Mouse (Mus musculus): ENCODE results near the gene Ralgds. TPM values are rescaled to one million over a fixed set of nuclear protein-coding genes. Genes with fewer than 3 reads are reported as not detected.

The Ralgds gene
- total RNA-seq, 4 experiments from 2014 or later = 105 to 142 (median 118) TPM

GRCm38 (mm10) chr2:28504676-28505075, 8.2 kb upstream of the Ralgds start:
- DNase-seq (ENCODE audit: low spot score in 2 of 2) = no peak

- DNase-seq (ENCODE audit: low spot score in 2 of 2) = no peak
Measured at GRCm38 (mm10) chr2:28505795-28506194, 7.1 kb upstream of the Ralgds start, which contains the start of gene Gm10134. Gene Gm10134 (plus strand): TSS chr2:28506095.

GRCm38 (mm10) chr2:28506291-28506690, 6.6 kb upstream of the Ralgds start:
- DNase-seq (ENCODE audit: low spot score in 2 of 2) = no peak

GRCm38 (mm10) chr2:28511600-28511999, 1.3 kb upstream of the Ralgds start:
- DNase-seq (ENCODE audit: low spot score in 2 of 2) = peak; percentile 1 to 3

GRCm38 (mm10) chr2:28513431-28514370, 776 bp downstream of the Ralgds start:
- peak in 1 of 2 experiments; percentile 17 for DNase-seq (ENCODE audit: low spot score in 2 of 2)

- DNase-seq (ENCODE audit: low spot score in 2 of 2) = peak; percentile 81 to 90
Measured at GRCm38 (mm10) chr2:28514489-28514888, 1.6 kb downstream of the Ralgds start.

GRCm38 (mm10) chr2:28517206-28517909, 4.4 kb downstream of the Ralgds start:
- DNase-seq (ENCODE audit: low spot score in 2 of 2) = no peak

GRCm38 (mm10) chr2:28518231-28518630, 5.3 kb downstream of the Ralgds start:
- DNase-seq (ENCODE audit: low spot score in 2 of 2) = no peak

GRCm38 (mm10) chr2:28520581-28520980, 7.7 kb downstream of the Ralgds start:
- no peak for DNase-seq (ENCODE audit: low spot score in 2 of 2)

- peak; percentile 79 to 82 for DNase-seq (ENCODE audit: low spot score in 2 of 2)
Measured at GRCm38 (mm10) chr2:28521571-28522151, 8.7 kb downstream of the Ralgds start.

- DNase-seq (ENCODE audit: low spot score in 2 of 2) = no peak
Measured at GRCm38 (mm10) chr2:28522166-28522565, 9.2 kb downstream of the Ralgds start.

- peak; percentile 90 to 91 for DNase-seq (ENCODE audit: low spot score in 2 of 2)
Measured at GRCm38 (mm10) chr2:28523643-28524117, 10.8 kb downstream of the Ralgds start.

GRCm38 (mm10) chr2:28524406-28524805, 11.5 kb downstream of the Ralgds start:
- no peak for DNase-seq (ENCODE audit: low spot score in 2 of 2)

- peak in 1 of 2 experiments; percentile 81 for DNase-seq (ENCODE audit: low spot score in 2 of 2)
Measured at GRCm38 (mm10) chr2:28525219-28525942, 12.5 kb downstream of the Ralgds start.

GRCm38 (mm10) chr2:28525943-28526876, 13.3 kb downstream of the Ralgds start:
- no peak for DNase-seq (ENCODE audit: low spot score in 2 of 2)

GRCm38 (mm10) chr2:28527436-28528353, 14.8 kb downstream of the Ralgds start:
- DNase-seq (ENCODE audit: low spot score in 2 of 2) = no peak

- no peak for DNase-seq (ENCODE audit: low spot score in 2 of 2)
Measured at GRCm38 (mm10) chr2:28528354-28528730, 15.4 kb downstream of the Ralgds start.

GRCm38 (mm10) chr2:28529856-28530255, 16.9 kb downstream of the Ralgds start:
- no peak for DNase-seq (ENCODE audit: low spot score in 2 of 2)

GRCm38 (mm10) chr2:28530311-28530710, 17.4 kb downstream of the Ralgds start:
- DNase-seq (ENCODE audit: low spot score in 2 of 2) = no peak

Data from layer of hippocampus, adult 8-10 months (tissue).